Mouse (Mus musculus): Measurements from ENCODE around the gene Tubb2b. TPM values are rescaled to one million over a fixed set of nuclear protein-coding genes. Genes with fewer than 3 reads are reported as not detected.

Tubb2b gene
- 438 TPM for polyA plus RNA-seq (2012; fragmentation: generic; extraction: Trizol)

- TF ChIP-seq MYOD1 (IDR thresholded peaks at IDR 0.05; ENCODE audit: control insufficient read depth in 1 of 3, insufficient read length in 2 of 3, low read depth in 2 of 3) = peak in 1 of 3 experiments; percentile 11
- no peak for TF ChIP-seq SRF (IDR thresholded peaks at IDR 0.05; ENCODE audit: control insufficient read depth, insufficient read length, low read depth)
- TF ChIP-seq POLR2AphosphoS2 (IDR thresholded peaks at IDR 0.05; ENCODE audit: insufficient read length, low read depth) = peak; percentile 92
- no peak for TF ChIP-seq REST (IDR thresholded peaks at IDR 0.05; ENCODE audit: insufficient read depth, insufficient read length)
- TF ChIP-seq TCF3 (IDR thresholded peaks at IDR 0.05; ENCODE audit: insufficient read length, low read depth) = no peak
- TF ChIP-seq TCF12 (IDR thresholded peaks at IDR 0.05; ENCODE audit: insufficient read depth, poor library complexity, severe bottlenecking) = no peak
- TF ChIP-seq MYOG (IDR thresholded peaks at IDR 0.05; ENCODE audit: control insufficient read depth in 1 of 3, insufficient read depth in 1 of 3, insufficient read length in 2 of 3, low read depth in 2 of 3) = no peak
- peak; percentile 86 for TF ChIP-seq POLR2A (IDR thresholded peaks at IDR 0.05; ENCODE audit: insufficient read length, low read depth)
- no peak for TF ChIP-seq MAX (IDR thresholded peaks at IDR 0.05; ENCODE audit: low read depth)
- no peak for TF ChIP-seq E2F4 (IDR thresholded peaks at IDR 0.05; ENCODE audit: insufficient read depth)
- no peak for TF ChIP-seq CEBPB (IDR thresholded peaks at IDR 0.05; ENCODE audit: insufficient read depth, poor library complexity, severe bottlenecking)
- TF ChIP-seq USF1 (IDR thresholded peaks at IDR 0.05; ENCODE audit: low read depth) = no peak
- H3K79me2 ChIP-seq (ENCODE audit: control insufficient read depth, insufficient read depth) = peaks cover 40% of the 10 kb centered on the region
- peak within 1 kb of the TSS; percentile 100 for H3K4me3 ChIP-seq
- no peaks in the 10 kb centered on the region for H3K27me3 ChIP-seq (ENCODE audit: control insufficient read depth, insufficient read depth, insufficient read length)
- H3ac ChIP-seq (ENCODE audit: control insufficient read depth, insufficient read length) = peak within 1 kb of the TSS; percentile 84
- peaks cover 18% of the 10 kb centered on the region for H3K36me3 ChIP-seq (ENCODE audit: control insufficient read depth, insufficient read depth)
- peak within 1 kb of the TSS; percentile 100 for H3K4me2 ChIP-seq (ENCODE audit: low read depth)
Measured at GRCm38 (mm10) chr13:34130226-34130731, at the start of gene Tubb2b. Tubb2b (minus strand) TSS chr13:34130466.

- H3K4me3 ChIP-seq = no peak overlapping the region
- TF ChIP-seq SRF (IDR thresholded peaks at IDR 0.05; ENCODE audit: control insufficient read depth, insufficient read length, low read depth) = no peak
- TF ChIP-seq CEBPB (IDR thresholded peaks at IDR 0.05; ENCODE audit: insufficient read depth, poor library complexity, severe bottlenecking) = no peak
- no peaks in the 10 kb centered on the region for H3K27me3 ChIP-seq (ENCODE audit: control insufficient read depth, insufficient read depth, insufficient read length)
- no peaks in the 10 kb centered on the region for H3K79me2 ChIP-seq (ENCODE audit: control insufficient read depth, insufficient read depth)
- H3ac ChIP-seq (ENCODE audit: control insufficient read depth, insufficient read length) = no peak overlapping the region
- no peak overlapping the region for H3K4me2 ChIP-seq (ENCODE audit: low read depth)
- no peaks in the 10 kb centered on the region for H3K36me3 ChIP-seq (ENCODE audit: control insufficient read depth, insufficient read depth)
Measured at GRCm38 (mm10) chr13:34174025-34174424, 43.8 kb upstream of the Tubb2b start.

DNA sequence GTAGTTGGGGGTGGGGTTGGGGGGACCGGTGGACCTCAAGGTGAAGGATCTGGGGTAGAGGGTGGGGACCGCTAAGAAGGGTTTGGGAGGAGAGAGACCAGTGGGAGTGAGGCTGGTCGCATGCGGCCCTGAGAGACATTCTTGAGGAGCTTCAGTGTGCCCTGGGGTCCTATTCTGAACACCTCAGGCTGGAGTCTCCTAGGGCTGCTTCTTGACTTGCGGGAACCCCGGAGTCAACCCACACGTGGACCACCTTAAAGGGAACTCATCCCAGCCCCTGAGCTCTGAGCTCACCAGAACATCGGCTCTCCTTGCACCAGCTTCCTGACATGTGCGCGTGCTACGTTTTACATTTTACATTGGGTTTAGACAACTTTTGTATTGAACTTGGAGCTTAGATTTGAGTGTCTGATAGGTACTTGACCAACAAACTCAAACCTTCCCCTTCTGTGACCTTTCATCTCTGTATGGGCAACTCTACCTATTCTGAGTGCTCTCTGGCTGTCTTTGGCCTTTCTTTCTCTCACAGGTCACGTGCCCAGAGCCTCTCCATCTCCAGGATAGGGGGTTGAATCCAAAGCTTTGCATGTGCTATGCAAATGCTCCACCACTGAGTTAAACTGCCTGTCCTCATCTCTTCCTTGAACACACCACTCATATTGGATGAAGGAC lies 33.2 kb upstream of the Tubb2b start:
- Histone ChIP-seq H3K36me3 (ENCODE audit: control insufficient read depth, insufficient read depth) (no peaks in the 10 kb centered on the region), H3K27me3 (ENCODE audit: control insufficient read depth, insufficient read depth, insufficient read length) (no peaks in the 10 kb centered on the region), H3K79me2 (ENCODE audit: control insufficient read depth, insufficient read depth) (peaks cover 8% of the 10 kb centered on the region), H3K4me2 (ENCODE audit: low read depth) (peak overlapping the region; percentile 78), H3ac (ENCODE audit: control insufficient read depth, insufficient read length) (peak overlapping the region; percentile 92), H3K4me3 (peak overlapping the region; percentile 83)
- TF ChIP-seq USF1 (IDR thresholded peaks at IDR 0.05; ENCODE audit: low read depth) (peak; percentile 92), MYOG (IDR thresholded peaks at IDR 0.05; ENCODE audit: control insufficient read depth in 1 of 3, insufficient read depth in 1 of 3, insufficient read length in 2 of 3, low read depth in 2 of 3) (no peak)

GRCm38 (mm10) chr13:34162491-34163303 lies 32.4 kb upstream of the Tubb2b start, which contains the start of gene Psmg4:
Psmg4 (plus strand) TSS chr13:34162964.
- TF ChIP-seq SRF (IDR thresholded peaks at IDR 0.05; ENCODE audit: control insufficient read depth, insufficient read length, low read depth) (peak; percentile 25), MAX (IDR thresholded peaks at IDR 0.05; ENCODE audit: low read depth) (no peak), E2F4 (IDR thresholded peaks at IDR 0.05; ENCODE audit: insufficient read depth) (no peak), REST (IDR thresholded peaks at IDR 0.05; ENCODE audit: insufficient read depth, insufficient read length) (no peak), MYOG (IDR thresholded peaks at IDR 0.05; ENCODE audit: control insufficient read depth in 1 of 3, insufficient read depth in 1 of 3, insufficient read length in 2 of 3, low read depth in 2 of 3) (peak in 2 of 3 experiments; percentile 50 to 56), USF1 (IDR thresholded peaks at IDR 0.05; ENCODE audit: low read depth) (peak; percentile 16), POLR2AphosphoS2 (IDR thresholded peaks at IDR 0.05; ENCODE audit: insufficient read length, low read depth) (peak; percentile 77), POLR2A (IDR thresholded peaks at IDR 0.05; ENCODE audit: insufficient read length, low read depth) (peak; percentile 88), CEBPB (IDR thresholded peaks at IDR 0.05; ENCODE audit: insufficient read depth, poor library complexity, severe bottlenecking) (no peak), TCF12 (IDR thresholded peaks at IDR 0.05; ENCODE audit: insufficient read depth, poor library complexity, severe bottlenecking) (no peak), MYOD1 (IDR thresholded peaks at IDR 0.05; ENCODE audit: control insufficient read depth in 1 of 3, insufficient read length in 2 of 3, low read depth in 2 of 3) (peak in 2 of 3 experiments; percentile 38 to 67), TCF3 (IDR thresholded peaks at IDR 0.05; ENCODE audit: insufficient read length, low read depth) (no peak)
- peaks cover 8% of the 10 kb centered on the region for H3K79me2 ChIP-seq (ENCODE audit: control insufficient read depth, insufficient read depth)
- peak within 1 kb of the TSS; percentile 83 for H3K4me3 ChIP-seq
- peak within 1 kb of the TSS; percentile 92 for H3ac ChIP-seq (ENCODE audit: control insufficient read depth, insufficient read length)
- peak within 1 kb of the TSS; percentile 99 for H3K4me2 ChIP-seq (ENCODE audit: low read depth)
- no peaks in the 10 kb centered on the region for H3K36me3 ChIP-seq (ENCODE audit: control insufficient read depth, insufficient read depth)
- H3K27me3 ChIP-seq (ENCODE audit: control insufficient read depth, insufficient read depth, insufficient read length) = no peaks in the 10 kb centered on the region

Data from myocyte (in vitro differentiated cells).